Mouse (Mus musculus): ENCODE measurements around the gene Adgrl3. TPM values are rescaled to one million over a fixed set of nuclear protein-coding genes. Genes with fewer than 3 reads are reported as not detected.
"Not testable (repeated sequence)": the region's sequence is repeated elsewhere in the genome, so short reads cannot be mapped to it uniquely, and the experiment has no call there.

Adgrl3 gene
- polyA plus RNA-seq, 1 experiment from 2014 or later = 20.4 TPM

GRCm38 (mm10) chr5:81525326-81525725 lies 505.4 kb downstream of the Adgrl3 start:
- H3K9ac ChIP-seq = no peak overlapping the region
- no peak overlapping the region for H3K4me2 ChIP-seq
- 90% methylated on average over 2 of the region's 2 CpGs for WGBS
- H3K36me3 ChIP-seq = no peaks in the 10 kb centered on the region
- H3K4me3 ChIP-seq (replicated peaks) = no peak overlapping the region
- H3K4me1 ChIP-seq = no peaks in the 10 kb centered on the region
- H3K27ac ChIP-seq = no peak overlapping the region
- no peaks in the 10 kb centered on the region for H3K27me3 ChIP-seq
- no peaks in the 10 kb centered on the region for H3K9me3 ChIP-seq (replicated peaks)
- ATAC-seq (replicated peaks; ENCODE audit: low FRiP score) = no peak

GRCm38 (mm10) chr5:81531639-81532038 lies 511.7 kb downstream of the Adgrl3 start:
- Histone ChIP-seq H3K9ac (no peak overlapping the region), H3K27ac (no peak overlapping the region), H3K4me3 (replicated peaks) (no peak overlapping the region), H3K4me1 (no peaks in the 10 kb centered on the region), H3K27me3 (no peaks in the 10 kb centered on the region), H3K36me3 (no peaks in the 10 kb centered on the region), H3K4me2 (no peak overlapping the region), H3K9me3 (replicated peaks) (no peaks in the 10 kb centered on the region)
- no peak for ATAC-seq (replicated peaks; ENCODE audit: low FRiP score)
- WGBS = 86% methylated on average over 4 of the region's 4 CpGs

GRCm38 (mm10) chr5:81550211-81550610 lies 530.3 kb downstream of the Adgrl3 start:
- no peaks in the 10 kb centered on the region for H3K4me1 ChIP-seq
- no peaks in the 10 kb centered on the region for H3K9me3 ChIP-seq (replicated peaks)
- no peak for ATAC-seq (replicated peaks; ENCODE audit: low FRiP score)
- no peaks in the 10 kb centered on the region for H3K27me3 ChIP-seq
- no peaks in the 10 kb centered on the region for H3K36me3 ChIP-seq
- no peak overlapping the region for H3K9ac ChIP-seq
- H3K27ac ChIP-seq = no peak overlapping the region
- H3K4me2 ChIP-seq = no peak overlapping the region
- no peak overlapping the region for H3K4me3 ChIP-seq (replicated peaks)

GRCm38 (mm10) chr5:81555149-81555548 lies 535.2 kb downstream of the Adgrl3 start:
- not testable (repeated sequence) for ATAC-seq (replicated peaks; ENCODE audit: low FRiP score); H3K4me3 ChIP-seq (replicated peaks)
- 87% methylated on average over 2 of the region's 2 CpGs for WGBS

GRCm38 (mm10) chr5:81556008-81556407 lies 536.1 kb downstream of the Adgrl3 start:
- no peak overlapping the region for H3K4me2 ChIP-seq
- no peak overlapping the region for H3K9ac ChIP-seq
- H3K9me3 ChIP-seq (replicated peaks) = no peaks in the 10 kb centered on the region
- no peak for ATAC-seq (replicated peaks; ENCODE audit: low FRiP score)
- no peak overlapping the region for H3K4me3 ChIP-seq (replicated peaks)
- H3K27ac ChIP-seq = no peak overlapping the region
- no peaks in the 10 kb centered on the region for H3K27me3 ChIP-seq
- WGBS = 90% methylated on average over 8 of the region's 8 CpGs
- no peaks in the 10 kb centered on the region for H3K4me1 ChIP-seq
- H3K36me3 ChIP-seq = no peaks in the 10 kb centered on the region

More at GRCm38 (mm10) chr5:81555149-81555548, 535.2 kb downstream of the Adgrl3 start:
- H3K9ac ChIP-seq; H3K4me2 ChIP-seq; H3K27ac ChIP-seq; H3K4me1 ChIP-seq; H3K9me3 ChIP-seq (replicated peaks); H3K36me3 ChIP-seq; H3K27me3 ChIP-seq: not testable (repeated sequence)

- 78% methylated on average over 6 of the region's 6 CpGs for WGBS
These were observed 539.0 kb downstream of the Adgrl3 start for GRCm38 (mm10) chr5:81558965-81559364.

GRCm38 (mm10) chr5:81564294-81564693 lies 544.4 kb downstream of the Adgrl3 start:
- Histone ChIP-seq H3K4me3 (replicated peaks) (no peak overlapping the region), H3K27me3 (no peaks in the 10 kb centered on the region), H3K9ac (no peak overlapping the region), H3K9me3 (replicated peaks) (no peaks in the 10 kb centered on the region), H3K27ac (no peak overlapping the region), H3K4me1 (no peaks in the 10 kb centered on the region), H3K4me2 (no peak overlapping the region), H3K36me3 (no peaks in the 10 kb centered on the region)
- ATAC-seq (replicated peaks; ENCODE audit: low FRiP score) = no peak
- 59% methylated on average over 1 of the region's 1 CpGs for WGBS

More at GRCm38 (mm10) chr5:81558965-81559364, 539.0 kb downstream of the Adgrl3 start:
- H3K4me1 ChIP-seq = no peaks in the 10 kb centered on the region
- H3K4me2 ChIP-seq = no peak overlapping the region
- H3K9ac ChIP-seq = no peak overlapping the region
- no peak for ATAC-seq (replicated peaks; ENCODE audit: low FRiP score)
- no peaks in the 10 kb centered on the region for H3K27me3 ChIP-seq
- H3K4me3 ChIP-seq (replicated peaks) = no peak overlapping the region
- H3K27ac ChIP-seq = no peak overlapping the region
- no peaks in the 10 kb centered on the region for H3K36me3 ChIP-seq
- no peaks in the 10 kb centered on the region for H3K9me3 ChIP-seq (replicated peaks)

GRCm38 (mm10) chr5:81566577-81566976 lies 546.6 kb downstream of the Adgrl3 start:
- H3K27ac ChIP-seq = no peak overlapping the region
- no peaks in the 10 kb centered on the region for H3K36me3 ChIP-seq
- H3K27me3 ChIP-seq = no peaks in the 10 kb centered on the region
- no peak overlapping the region for H3K4me3 ChIP-seq (replicated peaks)
- no peaks in the 10 kb centered on the region for H3K4me1 ChIP-seq
- H3K4me2 ChIP-seq = no peak overlapping the region
- ATAC-seq (replicated peaks; ENCODE audit: low FRiP score) = no peak
- H3K9me3 ChIP-seq (replicated peaks) = no peaks in the 10 kb centered on the region
- 91% methylated on average over 1 of the region's 1 CpGs for WGBS
- H3K9ac ChIP-seq = no peak overlapping the region

GRCm38 (mm10) chr5:81568743-81569142 lies 548.8 kb downstream of the Adgrl3 start:
- no peak overlapping the region for H3K4me2 ChIP-seq
- no peak overlapping the region for H3K4me3 ChIP-seq (replicated peaks)
- no peaks in the 10 kb centered on the region for H3K4me1 ChIP-seq
- H3K9ac ChIP-seq = no peak overlapping the region
- no peaks in the 10 kb centered on the region for H3K27me3 ChIP-seq
- H3K27ac ChIP-seq = no peak overlapping the region
- 75% methylated on average over 1 of the region's 1 CpGs for WGBS
- H3K9me3 ChIP-seq (replicated peaks) = no peaks in the 10 kb centered on the region
- ATAC-seq (replicated peaks; ENCODE audit: low FRiP score) = no peak
- H3K36me3 ChIP-seq = no peaks in the 10 kb centered on the region

- Histone ChIP-seq H3K4me3 (replicated peaks) (no peak overlapping the region), H3K9me3 (replicated peaks) (no peaks in the 10 kb centered on the region), H3K4me2 (no peak overlapping the region), H3K27me3 (no peaks in the 10 kb centered on the region), H3K27ac (no peak overlapping the region), H3K36me3 (no peaks in the 10 kb centered on the region), H3K4me1 (no peaks in the 10 kb centered on the region), H3K9ac (no peak overlapping the region)
- 79% methylated on average over 5 of the region's 5 CpGs for WGBS
- no peak for ATAC-seq (replicated peaks; ENCODE audit: low FRiP score)
These were observed 562.9 kb downstream of the Adgrl3 start for GRCm38 (mm10) chr5:81582886-81583285.

- no peak for ATAC-seq (replicated peaks; ENCODE audit: low FRiP score)
- Histone ChIP-seq H3K27me3 (no peaks in the 10 kb centered on the region), H3K36me3 (no peaks in the 10 kb centered on the region), H3K27ac (no peak overlapping the region), H3K4me2 (no peak overlapping the region), H3K4me3 (replicated peaks) (no peak overlapping the region), H3K9ac (no peak overlapping the region), H3K9me3 (replicated peaks) (no peaks in the 10 kb centered on the region), H3K4me1 (no peaks in the 10 kb centered on the region)
- WGBS = 48% methylated on average over 3 of the region's 3 CpGs
These were observed 563.5 kb downstream of the Adgrl3 start for GRCm38 (mm10) chr5:81583425-81583824.

- Histone ChIP-seq H3K4me2 (no peak overlapping the region), H3K27ac (no peak overlapping the region), H3K27me3 (no peaks in the 10 kb centered on the region), H3K9me3 (replicated peaks) (no peaks in the 10 kb centered on the region), H3K36me3 (no peaks in the 10 kb centered on the region), H3K9ac (no peak overlapping the region), H3K4me3 (replicated peaks) (no peak overlapping the region), H3K4me1 (no peaks in the 10 kb centered on the region)
- 90% methylated on average over 3 of the region's 3 CpGs for WGBS
- ATAC-seq (replicated peaks; ENCODE audit: low FRiP score) = no peak
These were observed 565.0 kb downstream of the Adgrl3 start for GRCm38 (mm10) chr5:81584945-81585344.

- peak; percentile 73; the same call in 1 of the 2 replicates for ATAC-seq (replicated peaks; ENCODE audit: low FRiP score)
- Histone ChIP-seq H3K4me1 (0 out of 2 replicates have a peak, but pooled peaks cover 2% of the 10 kb centered on the region), H3K36me3 (no peaks in the 10 kb centered on the region), H3K9me3 (replicated peaks) (no peaks in the 10 kb centered on the region), H3K27me3 (no peaks in the 10 kb centered on the region), H3K4me2 (0 out of 2 replicates have a peak overlapping the region, but pooled peaks have one; percentile 12), H3K27ac (no peak overlapping the region; the same call in 1 of the 2 replicates), H3K4me3 (replicated peaks) (no peak overlapping the region), H3K9ac (no peak overlapping the region)
- WGBS = 44% methylated on average over 14 of the region's 14 CpGs
These were observed 570.2 kb downstream of the Adgrl3 start for GRCm38 (mm10) chr5:81590005-81590694.

Data from kidney, embryonic 15.5 days (tissue).